Mouse (Mus musculus): ENCODE measurements around the gene H2al2c. TPM values are rescaled to one million over a fixed set of nuclear protein-coding genes. Genes with fewer than 3 reads are reported as not detected.
"Not testable (repeated sequence)": the region's sequence is repeated elsewhere in the genome, so short reads cannot be mapped to it uniquely, and the experiment has no call there.

Gene H2al2c
- not detected in 2 replicates for polyA plus RNA-seq (2014; fragmentation: Nextera tagmentation; extraction: Ambion mirVana)

DNA sequence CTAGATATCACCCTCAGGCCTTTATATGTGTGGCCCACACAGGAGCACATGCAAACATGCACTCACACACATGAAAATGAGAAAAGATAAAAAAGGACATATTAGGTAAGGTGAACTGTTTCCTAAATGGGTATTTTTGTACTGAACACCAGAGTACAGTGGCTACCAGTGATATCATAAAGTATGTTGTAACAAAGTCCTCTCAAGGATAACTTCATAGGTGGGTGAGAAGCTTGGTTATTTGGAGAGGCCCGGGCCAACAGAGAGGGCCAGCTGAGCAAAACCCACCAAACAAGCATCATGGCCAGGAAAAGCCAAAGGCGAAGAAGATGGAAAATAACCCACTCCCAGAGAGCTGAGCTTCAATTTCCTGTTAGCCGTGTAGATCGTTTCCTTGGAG lies at the start of gene H2al2c:
Gene H2al2c, plus strand, starts transcription at position 301 of the 400 bp plus-strand sequence.
- H3K4me1 ChIP-seq (ENCODE audit: control insufficient read depth, insufficient read depth, low read length); DNase-seq (ENCODE audit: low spot score); H3K4me2 ChIP-seq (ENCODE audit: low read depth, low read length); H3K9ac ChIP-seq (ENCODE audit: low read depth, low read length); ATAC-seq (ENCODE audit: low read depth); H3K36me3 ChIP-seq (ENCODE audit: control insufficient read depth, insufficient read depth, low read length); H3K27me3 ChIP-seq (replicated peaks; ENCODE audit: control insufficient read depth, insufficient read depth, low read length); H3K4me3 ChIP-seq (ENCODE audit: low read depth, low read length); H3K27ac ChIP-seq (replicated peaks; ENCODE audit: low read depth, low read length); H3K9me3 ChIP-seq (ENCODE audit: control insufficient read depth, low read length): not testable (repeated sequence)
- no CpG with 5 or more reads among the region's 4 CpGs for WGBS

Other genes starting within 250 kb of the H2al2c start
- gene Sry, start 64.6 kb downstream of the H2al2c start, polyA plus RNA-seq (2014; fragmentation: Nextera tagmentation; extraction: Ambion mirVana) = not detected in 2 replicates
- not detected in 2 replicates for gene H2al2b, start 121.6 kb downstream of the H2al2c start, polyA plus RNA-seq (2014; fragmentation: Nextera tagmentation; extraction: Ambion mirVana)
- gene Gm4064, start 197.1 kb downstream of the H2al2c start, polyA plus RNA-seq (2014; fragmentation: Nextera tagmentation; extraction: Ambion mirVana) = not detected in 2 replicates
- gene Rbmy, start 231.6 kb downstream of the H2al2c start, polyA plus RNA-seq (2014; fragmentation: Nextera tagmentation; extraction: Ambion mirVana) = not detected in 2 replicates
- not detected in 2 replicates for gene Gm10256, start 231.6 kb downstream of the H2al2c start, polyA plus RNA-seq (2014; fragmentation: Nextera tagmentation; extraction: Ambion mirVana)